Mouse (Mus musculus): ENCODE measurements around the gene Ccdc85c. TPM values are rescaled to one million over a fixed set of nuclear protein-coding genes. Genes with fewer than 3 reads are reported as not detected.

Ccdc85c gene
- polyA plus RNA-seq, 1 experiment = 2.7 TPM

- H3K4me1 ChIP-seq (ENCODE audit: control insufficient read depth, insufficient read depth, low read length) = no peaks in the 10 kb centered on the region
- H3K27ac ChIP-seq (ENCODE audit: control insufficient read depth, insufficient read depth, low read depth, low read length, poor library complexity) = no peak overlapping the region
- 59% methylated on average over 5 of the region's 5 CpGs for WGBS
Observed at GRCm38 (mm10) chr12:108255960-108256359, 19.3 kb downstream of the Ccdc85c start.

GRCm38 (mm10) chr12:108255511-108255919, 19.7 kb downstream of the Ccdc85c start:
- no peaks in the 10 kb centered on the region for H3K4me1 ChIP-seq (ENCODE audit: control insufficient read depth, insufficient read depth, low read length)
- TF ChIP-seq POLR2A (IDR thresholded peaks at IDR 0.05; ENCODE audit: borderline replicate concordance, control insufficient read depth, low read depth, low read length) = no peak
- no peak for TF ChIP-seq CTCF (IDR thresholded peaks at IDR 0.05; ENCODE audit: control insufficient read depth, insufficient read depth, low read length)
- 75% methylated on average over 8 of the region's 8 CpGs for WGBS
- no peak overlapping the region for H3K27ac ChIP-seq (ENCODE audit: control insufficient read depth, insufficient read depth, low read depth, low read length, poor library complexity)
- H3K4me3 ChIP-seq (replicated peaks; ENCODE audit: control insufficient read depth, low read depth, low read length) = no peak overlapping the region

More at GRCm38 (mm10) chr12:108255960-108256359, 19.3 kb downstream of the Ccdc85c start:
- H3K4me3 ChIP-seq (replicated peaks; ENCODE audit: control insufficient read depth, low read depth, low read length) = no peak overlapping the region
- TF ChIP-seq POLR2A (IDR thresholded peaks at IDR 0.05; ENCODE audit: borderline replicate concordance, control insufficient read depth, low read depth, low read length) (no peak), CTCF (IDR thresholded peaks at IDR 0.05; ENCODE audit: control insufficient read depth, insufficient read depth, low read length) (no peak)

GRCm38 (mm10) chr12:108253042-108253441, 22.2 kb downstream of the Ccdc85c start:
- Histone ChIP-seq H3K4me3 (replicated peaks; ENCODE audit: control insufficient read depth, low read depth, low read length) (no peak overlapping the region), H3K27ac (ENCODE audit: control insufficient read depth, insufficient read depth, low read depth, low read length, poor library complexity) (no peak overlapping the region), H3K4me1 (ENCODE audit: control insufficient read depth, insufficient read depth, low read length) (no peaks in the 10 kb centered on the region)
- no peak for TF ChIP-seq POLR2A (IDR thresholded peaks at IDR 0.05; ENCODE audit: borderline replicate concordance, control insufficient read depth, low read depth, low read length)
- no peak for TF ChIP-seq CTCF (IDR thresholded peaks at IDR 0.05; ENCODE audit: control insufficient read depth, insufficient read depth, low read length)
- WGBS = 76% methylated on average over 12 of the region's 12 CpGs

- 84% methylated on average over 15 of the region's 15 CpGs for WGBS
- Histone ChIP-seq H3K4me3 (replicated peaks; ENCODE audit: control insufficient read depth, low read depth, low read length) (no peak overlapping the region), H3K4me1 (ENCODE audit: control insufficient read depth, insufficient read depth, low read length) (no peaks in the 10 kb centered on the region), H3K27ac (ENCODE audit: control insufficient read depth, insufficient read depth, low read depth, low read length, poor library complexity) (no peak overlapping the region)
- no peak for TF ChIP-seq POLR2A (IDR thresholded peaks at IDR 0.05; ENCODE audit: borderline replicate concordance, control insufficient read depth, low read depth, low read length)
- no peak for TF ChIP-seq CTCF (IDR thresholded peaks at IDR 0.05; ENCODE audit: control insufficient read depth, insufficient read depth, low read length)
Observed at GRCm38 (mm10) chr12:108251825-108252542, 23.2 kb downstream of the Ccdc85c start.

GRCm38 (mm10) chr12:108251034-108251792, 24.0 kb downstream of the Ccdc85c start:
- no peak overlapping the region for H3K4me3 ChIP-seq (replicated peaks; ENCODE audit: control insufficient read depth, low read depth, low read length)
- no peaks in the 10 kb centered on the region for H3K4me1 ChIP-seq (ENCODE audit: control insufficient read depth, insufficient read depth, low read length)
- H3K27ac ChIP-seq (ENCODE audit: control insufficient read depth, insufficient read depth, low read depth, low read length, poor library complexity) = no peak overlapping the region
- 84% methylated on average over 31 of the region's 31 CpGs for WGBS
- TF ChIP-seq CTCF (IDR thresholded peaks at IDR 0.05; ENCODE audit: control insufficient read depth, insufficient read depth, low read length) (no peak), POLR2A (IDR thresholded peaks at IDR 0.05; ENCODE audit: borderline replicate concordance, control insufficient read depth, low read depth, low read length) (no peak)

- Histone ChIP-seq H3K4me3 (replicated peaks; ENCODE audit: control insufficient read depth, low read depth, low read length) (no peak overlapping the region), H3K27ac (ENCODE audit: control insufficient read depth, insufficient read depth, low read depth, low read length, poor library complexity) (no peak overlapping the region), H3K4me1 (ENCODE audit: control insufficient read depth, insufficient read depth, low read length) (no peaks in the 10 kb centered on the region)
- WGBS = 78% methylated on average over 10 of the region's 10 CpGs
- no peak for TF ChIP-seq POLR2A (IDR thresholded peaks at IDR 0.05; ENCODE audit: borderline replicate concordance, control insufficient read depth, low read depth, low read length)
- no peak for TF ChIP-seq CTCF (IDR thresholded peaks at IDR 0.05; ENCODE audit: control insufficient read depth, insufficient read depth, low read length)
Observed at GRCm38 (mm10) chr12:108249522-108249921, 25.7 kb downstream of the Ccdc85c start.

GRCm38 (mm10) chr12:108249019-108249418, 26.2 kb downstream of the Ccdc85c start:
- no peak for TF ChIP-seq POLR2A (IDR thresholded peaks at IDR 0.05; ENCODE audit: borderline replicate concordance, control insufficient read depth, low read depth, low read length)
- no peak for TF ChIP-seq CTCF (IDR thresholded peaks at IDR 0.05; ENCODE audit: control insufficient read depth, insufficient read depth, low read length)
- 82% methylated on average over 8 of the region's 8 CpGs for WGBS
- no peaks in the 10 kb centered on the region for H3K4me1 ChIP-seq (ENCODE audit: control insufficient read depth, insufficient read depth, low read length)

GRCm38 (mm10) chr12:108246759-108247500, 28.3 kb downstream of the Ccdc85c start:
- Histone ChIP-seq H3K4me3 (replicated peaks; ENCODE audit: control insufficient read depth, low read depth, low read length) (no peak overlapping the region), H3K4me1 (ENCODE audit: control insufficient read depth, insufficient read depth, low read length) (no peaks in the 10 kb centered on the region), H3K27ac (ENCODE audit: control insufficient read depth, insufficient read depth, low read depth, low read length, poor library complexity) (no peak overlapping the region)
- 23% methylated on average over 10 of the region's 10 CpGs for WGBS
- TF ChIP-seq CTCF (IDR thresholded peaks at IDR 0.05; ENCODE audit: control insufficient read depth, insufficient read depth, low read length) (no peak), POLR2A (IDR thresholded peaks at IDR 0.05; ENCODE audit: borderline replicate concordance, control insufficient read depth, low read depth, low read length) (no peak)

More at GRCm38 (mm10) chr12:108249019-108249418, 26.2 kb downstream of the Ccdc85c start:
- no peak overlapping the region for H3K4me3 ChIP-seq (replicated peaks; ENCODE audit: control insufficient read depth, low read depth, low read length)
- H3K27ac ChIP-seq (ENCODE audit: control insufficient read depth, insufficient read depth, low read depth, low read length, poor library complexity) = no peak overlapping the region
